Mouse (Mus musculus) liver, embryonic 15.5 days (tissue): ENCODE results near the gene Asb3. TPM values are rescaled to one million over a fixed set of nuclear protein-coding genes. Genes with fewer than 3 reads are reported as not detected.
A peak's percentile ranks its signal among the peaks of the same experiment; 100 is the strongest.

ENCODE experiments used
- ATAC-seq: fragments of 200-750 bp; cut with Nextera tagmentation; 2 replicates; pipeline ENCODE4 v1.8.0; 2017; ENCODE audit warnings: moderate number of reproducible peaks, mild to moderate bottlenecking, moderate library complexity; ENCODE audit not compliant: insufficient read depth
- H3K27ac ChIP-seq: fragments of 300-500 bp; sonication (generic); replicated peaks from 2 replicates; pipeline ENCODE4 v1.5.1; 2015; ENCODE audit warnings: mild to moderate bottlenecking, inconsistent platforms
- H3K27me3 ChIP-seq: fragments of 300-500 bp; sonication (generic); 2 replicates; pipeline ENCODE4 v1.6.1; 2015; ENCODE audit warnings: mild to moderate bottlenecking, inconsistent platforms
- H3K36me3 ChIP-seq: fragments of 300-500 bp; sonication (generic); replicated peaks from 2 replicates; pipeline ENCODE4 v1.6.1; 2015; ENCODE audit warnings: moderate library complexity, mild to moderate bottlenecking, inconsistent platforms
- H3K4me1 ChIP-seq: fragments of 300-500 bp; sonication (generic); replicated peaks from 2 replicates; pipeline ENCODE4 v1.6.1; 2015; ENCODE audit warnings: inconsistent platforms
- H3K4me2 ChIP-seq: fragments of 300-500 bp; sonication (generic); 2 replicates; pipeline ENCODE4 v1.6.1; 2015; ENCODE audit warnings: moderate library complexity, mild to moderate bottlenecking, inconsistent platforms
- H3K4me3 ChIP-seq: fragments of 300-500 bp; sonication (generic); replicated peaks from 2 replicates; pipeline ENCODE4 v1.5.1; 2015; ENCODE audit warnings: mild to moderate bottlenecking, inconsistent platforms
- H3K9ac ChIP-seq: fragments of 300-500 bp; sonication (generic); 2 replicates; pipeline ENCODE4 v1.6.1; 2015; ENCODE audit warnings: moderate library complexity, mild to moderate bottlenecking, inconsistent platforms
- H3K9me3 ChIP-seq: fragments of 300-500 bp; sonication (generic); replicated peaks from 2 replicates; pipeline ENCODE4 v1.6.1; 2016; ENCODE audit warnings: inconsistent platforms
- WGBS: fragments of 180-500 bp; shearing (Covaris S2); methylation state at CpG from one replicate; pipeline ENCODE4 v1.1.7; 2015; ENCODE audit warnings: mixed read lengths; ENCODE audit not compliant: insufficient replicate concordance; 5-methylcytosine and 5-hydroxymethylcytosine counted together
- polyA plus RNA-seq: library from polyadenylated mRNA; unstranded; fragments of >200 nt; fragmentation: Nextera tagmentation; extraction: Ambion mirVana; gene quantifications from 2 replicates; pipeline ENCODE4 v1.2.1, GENCODE M21; 2015

The Asb3 gene
- polyA plus RNA-seq, 1 experiment from 2014 or later: 12.9 TPM

DNA sequence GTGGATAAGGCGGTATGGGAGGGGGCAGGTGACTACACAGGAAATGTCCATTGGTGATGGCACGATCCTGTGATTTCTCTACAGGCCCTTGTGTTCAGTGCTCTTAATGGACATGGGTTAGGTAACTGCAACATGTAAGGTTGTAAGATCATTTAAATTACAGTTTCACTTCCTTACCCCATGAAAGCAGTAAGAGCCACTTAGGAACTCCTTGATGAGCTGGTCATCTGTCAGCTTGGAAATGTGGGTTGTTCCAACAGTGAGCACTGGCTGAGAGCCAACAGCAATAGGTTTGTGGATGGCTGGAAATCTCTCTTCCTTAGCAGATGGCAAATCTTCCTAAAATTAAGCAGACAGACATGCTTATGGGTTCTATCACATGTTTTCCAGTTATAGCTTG lies 58.3 kb downstream of the Asb3 start:
- peaks cover 64% of the 10 kb centered on the region for H3K36me3 ChIP-seq
- ATAC-seq: no peak

DNA sequence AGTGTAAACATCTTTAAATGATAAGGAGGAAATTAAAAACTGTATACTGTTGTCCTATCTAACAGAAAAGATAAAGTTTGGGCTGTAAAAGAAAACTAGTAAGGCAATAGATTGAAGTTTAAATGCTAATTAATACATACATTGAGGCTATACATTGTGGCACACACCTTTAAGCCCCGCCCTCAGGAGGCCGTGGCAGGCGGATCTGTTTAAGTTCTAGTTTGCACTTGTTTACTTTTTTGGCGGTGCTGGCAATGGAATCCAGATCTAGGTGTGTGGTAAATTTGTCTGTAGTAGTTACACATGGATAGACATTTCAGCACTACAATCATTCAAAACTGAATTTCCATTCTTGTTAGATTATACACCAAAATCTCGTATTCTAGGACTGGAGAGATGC lies 67.6 kb downstream of the Asb3 start:
- peak overlapping the region; percentile 95 for H3K27ac ChIP-seq
- no peaks in the 10 kb centered on the region for H3K9me3 ChIP-seq
- H3K4me3 ChIP-seq: peak overlapping the region; percentile 94
- peak overlapping the region; percentile 66 for H3K4me2 ChIP-seq
- peaks cover 16% of the 10 kb centered on the region for H3K4me1 ChIP-seq
- H3K9ac ChIP-seq: peak overlapping the region; percentile 93
- 0 out of 2 replicates have a peak, but pooled peaks have one; percentile 17 for ATAC-seq
- no peaks in the 10 kb centered on the region for H3K27me3 ChIP-seq
- WGBS: 39% methylated on average over 5 of the region's 5 CpGs
- H3K36me3 ChIP-seq: peaks cover 33% of the 10 kb centered on the region

More for the DNA sequence above, 58.3 kb downstream of the Asb3 start:
- Histone ChIP-seq H3K27me3 (no peaks in the 10 kb centered on the region), H3K4me2 (no peak overlapping the region), H3K4me3 (no peak overlapping the region), H3K9ac (no peak overlapping the region), H3K9me3 (no peaks in the 10 kb centered on the region), H3K4me1 (no peaks in the 10 kb centered on the region), H3K27ac (no peak overlapping the region)
- WGBS: 89% methylated on average over 2 of the region's 2 CpGs

DNA sequence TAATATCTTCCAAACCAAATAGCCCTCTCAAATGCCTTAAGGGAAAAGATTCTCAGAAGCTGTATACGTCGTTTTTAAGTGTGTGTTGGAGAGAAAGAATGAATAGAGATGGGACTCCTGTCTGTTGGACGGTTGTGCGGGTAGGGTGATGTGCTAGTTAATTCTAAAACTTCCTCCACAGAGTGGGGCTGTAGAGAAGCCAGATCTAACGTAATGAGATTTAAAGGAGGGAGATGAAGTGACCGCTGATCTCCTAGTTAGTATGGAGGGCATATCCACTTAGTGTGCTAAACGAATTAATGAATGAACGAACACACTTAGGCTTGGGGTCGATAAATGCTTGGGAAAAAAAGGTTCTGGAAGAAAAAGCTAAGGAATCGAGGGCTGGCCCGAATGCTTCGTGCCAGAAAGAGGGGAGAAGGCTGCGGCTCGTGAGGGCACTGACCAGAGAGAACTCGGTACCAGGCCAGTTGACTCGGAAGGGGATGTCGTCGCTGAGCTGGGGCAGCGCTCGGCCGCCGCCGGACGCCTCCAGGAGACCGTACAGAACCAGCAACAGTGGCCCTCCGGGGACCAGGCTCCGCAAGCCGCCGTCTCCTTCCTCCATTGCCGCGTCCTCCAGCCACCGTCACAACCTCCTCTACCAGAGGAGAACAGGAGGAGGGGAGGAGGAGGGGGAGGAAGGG lies 68.4 kb downstream of the Asb3 start:
- H3K4me3 ChIP-seq: peak overlapping the region; percentile 94
- no peaks in the 10 kb centered on the region for H3K9me3 ChIP-seq
- H3K4me2 ChIP-seq: peak overlapping the region; percentile 66
- WGBS: 1% methylated on average over 30 of the region's 32 CpGs
- H3K4me1 ChIP-seq: peaks cover 16% of the 10 kb centered on the region
- H3K27ac ChIP-seq: peak overlapping the region; percentile 95
- peaks cover 29% of the 10 kb centered on the region for H3K36me3 ChIP-seq
- H3K27me3 ChIP-seq: no peaks in the 10 kb centered on the region
- peak overlapping the region; percentile 93 for H3K9ac ChIP-seq
- ATAC-seq: peak; percentile 80

DNA sequence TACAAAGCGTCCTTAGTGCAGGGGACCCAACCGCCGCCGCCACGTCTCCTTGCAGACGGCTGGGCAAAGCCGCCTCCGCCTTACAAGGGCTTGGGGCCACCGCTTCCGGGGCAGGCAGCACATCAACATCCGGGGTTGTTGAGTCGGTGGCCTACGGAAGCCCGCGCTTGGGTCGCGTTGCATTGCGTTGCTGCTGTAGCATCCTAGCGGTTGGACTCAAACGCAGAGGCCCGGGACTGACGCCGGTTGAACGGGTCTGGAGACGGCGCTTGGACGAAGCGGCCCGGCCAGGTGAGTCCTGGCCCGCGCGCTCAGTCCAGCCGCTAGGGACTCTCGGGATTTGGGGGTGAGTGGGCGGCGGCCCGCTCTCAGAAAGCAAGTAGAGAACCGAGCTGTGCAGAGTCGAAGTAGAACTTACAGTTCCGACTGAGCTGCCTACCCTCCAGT lies 69.1 kb downstream of the Asb3 start, which contains the start of gene Erlec1:
Erlec1 (minus strand) TSS at position 57 of the 447 bp plus-strand sequence.
- Histone ChIP-seq H3K4me3 (peak within 1 kb of the TSS; percentile 94), H3K9ac (peak within 1 kb of the TSS; percentile 93), H3K9me3 (no peaks in the 10 kb centered on the region), H3K27ac (peak within 1 kb of the TSS; percentile 95), H3K4me2 (peak within 1 kb of the TSS; percentile 66), H3K36me3 (peaks cover 22% of the 10 kb centered on the region), H3K4me1 (peaks cover 16% of the 10 kb centered on the region), H3K27me3 (no peaks in the 10 kb centered on the region)
- peak; percentile 90 for ATAC-seq
- under 1% methylated on average over 40 of the region's 40 CpGs for WGBS

DNA sequence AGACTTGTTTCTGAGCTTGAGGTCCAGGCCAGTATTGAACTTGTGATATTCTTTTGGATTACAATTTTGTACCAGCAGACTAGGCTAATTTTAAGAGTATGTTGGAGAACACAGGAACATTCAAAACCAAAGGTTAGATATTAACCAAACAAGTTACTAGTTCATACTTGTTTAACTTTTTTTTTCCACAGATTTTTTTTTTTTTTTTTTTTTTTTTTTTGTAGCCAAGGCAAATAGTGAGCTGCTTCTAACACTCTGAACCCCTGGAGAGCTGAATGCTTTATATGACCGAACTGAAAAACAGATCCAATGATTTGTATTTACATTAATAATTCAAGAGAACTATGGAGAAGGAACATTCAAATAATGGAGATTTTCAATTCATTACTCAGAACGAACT lies 100.0 kb downstream of the Asb3 start:
- WGBS: 30% methylated on average over 2 of the region's 2 CpGs
- Histone ChIP-seq H3K27me3 (no peaks in the 10 kb centered on the region), H3K4me1 (peaks cover 12% of the 10 kb centered on the region), H3K4me3 (peak overlapping the region; percentile 86), H3K36me3 (peaks cover 22% of the 10 kb centered on the region), H3K27ac (peak overlapping the region; percentile 94), H3K9me3 (no peaks in the 10 kb centered on the region), H3K4me2 (peak overlapping the region; percentile 73), H3K9ac (peak overlapping the region; percentile 94)
- no peak for ATAC-seq

DNA sequence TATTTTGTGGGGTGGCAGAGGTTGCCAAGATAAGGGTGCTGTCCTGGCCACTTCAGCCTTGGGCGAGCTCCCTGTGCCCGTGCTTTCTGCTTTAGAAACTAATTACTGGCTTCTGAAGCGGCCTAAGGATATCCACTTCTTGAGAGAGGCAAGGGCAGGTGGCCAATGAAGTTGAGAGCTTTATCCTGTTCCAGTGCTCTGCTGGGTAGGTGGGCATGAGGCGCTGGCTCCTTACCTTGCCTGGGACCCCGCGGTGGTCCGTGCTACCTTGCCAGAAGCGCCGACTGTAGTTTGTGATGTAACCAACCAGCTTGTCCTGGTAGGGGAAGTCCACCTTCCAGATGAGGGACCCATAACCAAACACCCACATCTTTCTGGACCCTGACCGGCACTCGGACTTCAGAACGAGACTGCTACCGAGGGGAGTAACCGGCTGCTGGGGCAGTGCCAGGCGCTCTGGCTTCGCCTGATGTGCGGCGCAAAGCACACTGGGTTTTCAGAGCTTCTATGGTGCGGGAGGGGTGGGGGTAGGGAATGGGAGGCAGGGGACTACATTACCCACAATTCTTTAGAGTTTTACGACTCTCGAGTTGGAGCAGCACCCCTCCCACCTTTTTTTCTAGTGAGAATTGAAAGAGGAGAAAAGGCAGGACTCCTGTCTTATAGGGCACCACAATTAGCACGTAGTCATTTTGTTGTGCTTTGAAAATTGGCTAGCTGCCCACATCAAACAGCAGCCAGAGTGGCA lies 100.8 kb downstream of the Asb3 start, which contains the start of gene Chac2:
Chac2 (minus strand) TSS at position 474 of the 748 bp plus-strand sequence.
- H3K4me1 ChIP-seq: peaks cover 12% of the 10 kb centered on the region
- H3K27ac ChIP-seq: peak within 1 kb of the TSS; percentile 94
- H3K9me3 ChIP-seq: no peaks in the 10 kb centered on the region
- H3K4me3 ChIP-seq: peak within 1 kb of the TSS; percentile 86
- ATAC-seq: peak; percentile 99
- peak within 1 kb of the TSS; percentile 94 for H3K9ac ChIP-seq
- WGBS: under 1% methylated on average over 22 of the region's 22 CpGs
- peaks cover 16% of the 10 kb centered on the region for H3K36me3 ChIP-seq
- peak within 1 kb of the TSS; percentile 73 for H3K4me2 ChIP-seq
- H3K27me3 ChIP-seq: no peaks in the 10 kb centered on the region

DNA sequence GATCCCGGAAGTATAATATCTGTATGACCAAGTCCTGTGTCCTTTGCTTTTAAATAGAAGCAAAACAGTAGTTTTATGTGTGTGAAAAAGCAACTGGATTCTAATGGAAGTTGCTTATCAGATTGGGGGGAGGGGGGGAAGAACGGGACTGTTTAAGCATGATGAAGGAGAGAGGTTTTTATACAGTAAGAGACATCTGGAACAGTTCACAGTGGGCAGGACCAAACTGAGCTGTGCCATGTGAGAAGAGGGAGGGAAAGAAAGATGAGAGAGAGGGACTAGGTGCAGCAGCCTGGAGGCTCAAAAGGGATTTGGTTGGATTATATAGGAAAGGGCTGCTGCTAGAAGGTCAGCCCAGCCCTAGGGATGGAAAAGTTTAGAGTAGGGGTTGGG lies 101.4 kb downstream of the Asb3 start:
- Histone ChIP-seq H3K4me3 (peak overlapping the region; percentile 86), H3K9ac (peak overlapping the region; percentile 94), H3K27ac (peak overlapping the region; percentile 94), H3K4me2 (peak overlapping the region; percentile 73), H3K4me1 (peaks cover 12% of the 10 kb centered on the region), H3K27me3 (no peaks in the 10 kb centered on the region), H3K36me3 (peaks cover 15% of the 10 kb centered on the region), H3K9me3 (no peaks in the 10 kb centered on the region)
- under 1% methylated on average over 2 of the region's 2 CpGs for WGBS
- peak; percentile 73 for ATAC-seq

DNA sequence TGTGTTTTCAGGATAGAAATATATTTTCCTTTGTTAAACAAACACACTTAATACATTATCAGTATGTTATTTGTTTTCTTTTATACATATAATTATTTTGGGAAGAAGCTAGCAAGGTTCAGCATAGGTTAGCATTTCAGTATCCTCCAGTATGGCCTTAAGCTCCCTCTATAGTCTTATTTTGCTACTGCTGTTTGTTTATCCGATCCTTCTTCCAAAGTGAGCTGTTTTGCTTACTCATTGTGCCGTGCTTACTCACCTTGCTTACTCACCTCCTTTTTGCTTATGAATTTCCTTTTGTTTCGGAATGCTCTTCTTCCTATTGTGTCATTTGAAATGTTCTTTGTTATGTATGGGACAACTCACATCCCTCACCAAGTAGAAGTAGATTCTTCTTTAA lies 111.5 kb downstream of the Asb3 start:
- Histone ChIP-seq H3K9me3 (no peaks in the 10 kb centered on the region), H3K4me1 (peaks cover 41% of the 10 kb centered on the region), H3K4me3 (no peak overlapping the region), H3K27me3 (no peaks in the 10 kb centered on the region), H3K4me2 (no peak overlapping the region), H3K36me3 (no peaks in the 10 kb centered on the region), H3K9ac (no peak overlapping the region), H3K27ac (0 out of 2 replicates have a peak overlapping the region, but pooled peaks have one; percentile 24)
- ATAC-seq: peak; percentile 49
- 60% methylated on average over 3 of the region's 3 CpGs for WGBS

DNA sequence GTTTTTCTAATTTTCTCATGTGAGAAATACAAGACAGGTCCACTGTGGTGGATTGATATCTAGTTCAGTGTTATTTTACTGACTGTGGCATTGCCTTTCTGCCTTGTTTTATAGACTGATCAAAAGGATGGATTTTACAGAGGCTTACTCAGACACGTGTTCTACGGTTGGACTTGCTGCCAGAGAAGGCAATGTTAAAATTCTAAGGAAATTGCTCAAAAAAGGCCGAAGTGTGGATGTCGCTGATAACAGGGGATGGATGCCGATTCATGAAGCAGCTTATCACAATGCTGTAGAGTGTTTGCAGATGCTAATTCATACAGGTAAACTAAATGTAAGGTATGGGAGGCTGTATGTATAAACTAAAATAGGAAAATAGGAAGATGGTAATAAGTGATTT lies 113.0 kb downstream of the Asb3 start:
- Histone ChIP-seq H3K27ac (peak overlapping the region; percentile 80), H3K4me1 (peaks cover 53% of the 10 kb centered on the region)

DNA sequence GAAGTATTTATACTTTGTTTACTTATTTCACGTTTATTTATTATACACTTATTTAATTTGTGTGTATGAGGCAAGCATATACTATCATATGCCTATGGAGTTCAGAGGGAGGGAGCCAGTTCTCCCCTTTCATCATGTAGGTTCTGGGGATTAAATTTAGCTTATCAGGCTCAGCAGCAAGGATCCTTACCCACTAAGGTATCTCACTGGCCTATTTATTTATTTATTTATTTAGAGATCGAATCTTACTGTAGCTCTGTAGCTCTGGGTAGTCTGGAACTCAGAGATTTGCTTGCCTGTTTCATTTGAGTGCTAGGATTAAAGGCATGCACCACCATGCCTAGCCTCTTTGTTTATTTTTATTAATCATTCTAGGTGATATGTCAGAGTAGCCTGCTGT lies 113.5 kb downstream of the Asb3 start:
- peaks cover 55% of the 10 kb centered on the region for H3K4me1 ChIP-seq
- H3K4me2 ChIP-seq: peak overlapping the region; percentile 36
- H3K36me3 ChIP-seq: no peaks in the 10 kb centered on the region
- peak; percentile 56 for ATAC-seq
- H3K27me3 ChIP-seq: no peaks in the 10 kb centered on the region
- no peaks in the 10 kb centered on the region for H3K9me3 ChIP-seq
- no peak overlapping the region; the same call in 1 of the 2 replicates for H3K9ac ChIP-seq
- H3K4me3 ChIP-seq: no peak overlapping the region
- WGBS: 33% methylated on average over 2 of the region's 2 CpGs
- H3K27ac ChIP-seq: peak overlapping the region; percentile 82

More for the DNA sequence above, 113.0 kb downstream of the Asb3 start:
- H3K9me3 ChIP-seq: no peaks in the 10 kb centered on the region
- 23% methylated on average over 5 of the region's 5 CpGs for WGBS
- H3K4me2 ChIP-seq: peak overlapping the region; percentile 31
- ATAC-seq: peak; percentile 68
- no peaks in the 10 kb centered on the region for H3K36me3 ChIP-seq
- H3K9ac ChIP-seq: no peak overlapping the region
- H3K4me3 ChIP-seq: no peak overlapping the region
- H3K27me3 ChIP-seq: no peaks in the 10 kb centered on the region

DNA sequence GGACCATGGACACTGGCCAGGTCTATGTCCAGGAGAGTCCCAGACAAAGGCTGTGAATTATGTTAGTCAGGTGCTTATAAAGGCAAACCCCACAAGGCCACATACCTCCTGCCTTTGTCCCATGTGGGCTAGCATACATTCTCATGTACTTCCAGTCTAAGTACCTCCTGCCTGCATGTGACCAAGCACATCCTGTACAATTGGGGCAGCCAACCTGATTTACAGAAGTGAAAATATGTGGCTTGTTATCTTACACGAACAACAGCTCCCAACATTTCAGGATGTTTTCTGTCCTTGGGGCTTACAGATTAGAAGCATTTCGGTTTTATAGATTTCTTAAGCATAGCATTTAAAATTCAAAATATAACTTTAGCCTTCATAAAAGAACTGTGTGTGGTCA lies 114.8 kb downstream of the Asb3 start:
- peaks cover 55% of the 10 kb centered on the region for H3K4me1 ChIP-seq
- H3K4me3 ChIP-seq: no peak overlapping the region
- no peaks in the 10 kb centered on the region for H3K27me3 ChIP-seq
- H3K4me2 ChIP-seq: 0 out of 2 replicates have a peak overlapping the region, but pooled peaks have one; percentile 5
- no peak for ATAC-seq
- WGBS: 19% methylated on average over 2 of the region's 2 CpGs
- H3K9ac ChIP-seq: no peak overlapping the region
- H3K9me3 ChIP-seq: no peaks in the 10 kb centered on the region
- H3K27ac ChIP-seq: peak overlapping the region; percentile 82
- H3K36me3 ChIP-seq: no peaks in the 10 kb centered on the region
